Mouse (Mus musculus) kidney, adult 2 months (tissue): Measurements from ENCODE around the gene Hmcn1. TPM values are rescaled to one million over a fixed set of nuclear protein-coding genes. Genes with fewer than 3 reads are reported as not detected.

Source experiments
- DNase-seq: peaks from one replicate; pipeline ENCODE4 v3.0.0; 2021
- H3K27ac ChIP-seq: fragments of 200-500 bp; 2 replicates; pipeline ENCODE4 v1.5.1; 2012; ENCODE audit warnings: low read depth, low read length, control low read depth, inconsistent platforms; ENCODE audit not compliant: insufficient read depth
- H3K27me3 ChIP-seq: fragments of 200-500 bp; replicated peaks from 2 replicates; pipeline ENCODE4 v1.6.1; 2012; ENCODE audit warnings: mild to moderate bottlenecking, moderate library complexity, low read length, inconsistent platforms; ENCODE audit not compliant: control insufficient read depth, insufficient read depth
- H3K36me3 ChIP-seq: fragments of 200-500 bp; 2 replicates; pipeline ENCODE4 v1.6.1; 2012; ENCODE audit warnings: mild to moderate bottlenecking, moderate library complexity, low read length, inconsistent platforms; ENCODE audit not compliant: control insufficient read depth, insufficient read depth
- H3K4me1 ChIP-seq: fragments of 200-500 bp; 2 replicates; pipeline ENCODE4 v1.6.1; 2011; ENCODE audit warnings: low read length; ENCODE audit not compliant: control insufficient read depth, insufficient read depth
- H3K4me3 ChIP-seq: fragments of 200-500 bp; 2 replicates; pipeline ENCODE4 v1.5.1; 2011; ENCODE audit warnings: mild to moderate bottlenecking, low read depth, low read length, control low read depth; ENCODE audit not compliant: insufficient read depth
- CTCF ChIP-seq: fragments of 200-500 bp; conservative IDR thresholded peaks from 2 replicates; pipeline ENCODE4 v1.5.1; 2011; ENCODE audit warnings: low read depth, mild to moderate bottlenecking, control low read depth, low read length, moderate library complexity, mixed read lengths; ENCODE audit not compliant: insufficient read depth, insufficient read length
- POLR2A ChIP-seq: fragments of 200-500 bp; IDR thresholded peaks from one replicate; pipeline ENCODE4 v1.6.1; 2011; ENCODE audit warnings: low read depth, low read length, control low read depth
- WGBS: fragments of 180-500 bp; shearing (Covaris S2); methylation state at CpG from one replicate; pipeline ENCODE4 v1.1.7; 2018; 5-methylcytosine and 5-hydroxymethylcytosine counted together
- polyA plus RNA-seq: library from polyadenylated mRNA; depleted of rRNA; stranded (reverse); fragments of >200 nt; gene quantifications from 2 replicates; pipeline ENCODE4 v1.2.3, GENCODE M21; 2012; rRNA removed

Gene Hmcn1
- polyA plus RNA-seq = 1.7 and 2.0 TPM in 2 replicates

DNA sequence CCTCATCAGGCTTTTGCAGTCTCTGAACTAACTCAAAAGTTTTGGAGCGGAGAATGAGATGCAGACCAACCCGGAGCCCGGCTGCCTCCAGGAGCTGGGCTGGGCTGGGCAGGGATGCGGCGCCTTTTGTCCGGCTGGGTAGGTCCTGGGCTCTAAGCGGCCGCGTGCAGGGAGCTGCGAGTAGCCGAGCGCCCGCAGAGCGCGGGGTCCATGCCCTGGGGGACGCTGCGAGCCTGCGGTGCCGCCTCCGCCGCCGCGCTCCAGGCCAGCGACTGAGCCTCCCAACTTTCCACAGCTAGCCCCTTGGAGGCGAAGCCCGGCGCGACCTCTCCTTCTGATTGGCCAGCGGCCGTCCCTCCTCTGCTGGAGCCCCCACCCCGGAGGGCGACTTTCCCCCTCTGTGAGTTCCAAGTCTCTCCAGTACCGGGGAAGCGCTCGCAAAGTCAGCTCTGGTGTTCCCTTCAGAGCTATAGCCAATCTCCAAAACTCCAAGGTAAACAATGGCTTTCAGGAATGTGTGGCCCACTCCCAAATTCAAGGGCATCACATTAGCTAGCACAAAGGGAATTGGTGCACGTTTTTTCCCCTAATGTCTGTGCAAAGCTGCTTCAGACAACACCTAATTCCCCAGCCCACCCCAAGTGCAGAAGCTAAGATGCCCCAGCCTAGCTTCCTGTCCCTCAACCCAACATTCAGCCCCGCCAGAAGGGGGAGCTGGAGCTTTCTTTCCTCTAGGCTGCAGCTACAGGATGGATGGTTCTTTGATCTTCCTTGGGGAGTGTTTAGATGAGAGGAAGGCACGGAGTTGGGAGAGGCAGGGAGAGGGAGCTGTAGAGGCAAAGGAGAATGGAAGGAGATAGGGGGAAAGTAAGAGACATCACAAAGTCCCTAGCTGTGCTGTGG is at the start of gene Hmcn1:
Gene Hmcn1 (minus strand): TSS at position 274 of the 903 bp plus-strand sequence.
- no peaks in the 10 kb centered on the region; the same call in 1 of the 2 replicates for H3K4me1 ChIP-seq
- WGBS = 1% methylated on average over 36 of the region's 38 CpGs
- TF ChIP-seq CTCF (peak; percentile 39), POLR2A (no peak)
- no peak within 1 kb of the TSS for H3K27ac ChIP-seq
- no peaks in the 10 kb centered on the region; the same call in 1 of the 2 replicates for H3K27me3 ChIP-seq
- H3K36me3 ChIP-seq = no peaks in the 10 kb centered on the region
- DNase-seq = peak; percentile 32
- H3K4me3 ChIP-seq = peak within 1 kb of the TSS; percentile 42

DNA sequence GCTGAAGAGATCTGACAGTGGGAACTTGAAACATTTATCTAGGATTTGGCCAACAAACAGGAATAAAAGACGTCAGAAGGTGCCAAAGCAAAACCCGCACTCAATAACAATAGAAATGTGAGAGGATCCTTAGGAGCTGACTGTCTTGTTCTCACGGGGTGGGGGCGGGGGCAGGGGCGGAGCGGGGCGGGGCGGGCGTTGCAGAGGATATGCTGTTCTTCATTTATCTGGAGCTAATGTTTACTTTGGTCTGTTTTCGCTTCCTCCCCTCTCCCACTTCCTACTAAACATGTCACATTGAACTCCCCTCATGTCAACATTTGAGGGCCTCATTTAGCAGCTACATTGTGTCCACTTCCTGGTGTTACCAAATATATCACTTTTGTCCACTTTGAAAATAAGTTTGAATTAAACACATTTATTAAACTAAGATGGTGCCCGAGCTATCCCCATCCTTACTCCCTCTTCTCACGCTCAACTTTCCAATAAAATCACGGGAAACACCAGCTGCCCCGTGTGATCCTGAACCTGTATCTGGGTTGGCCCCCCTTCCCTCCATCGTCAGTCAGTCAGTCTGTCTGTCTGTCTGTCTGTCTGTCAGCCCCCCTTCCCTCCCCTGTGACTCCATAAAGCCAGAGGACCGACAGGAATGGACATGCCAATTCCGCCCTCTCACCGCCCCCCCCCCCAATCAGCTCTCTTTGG is 47.9 kb upstream of the Hmcn1 start:
- WGBS = 33% methylated on average over 18 of the region's 18 CpGs
- no peaks in the 10 kb centered on the region for H3K36me3 ChIP-seq
- H3K27ac ChIP-seq = peak overlapping the region; percentile 99
- H3K4me1 ChIP-seq = peaks cover 5% of the 10 kb centered on the region
- no peak overlapping the region for H3K4me3 ChIP-seq
- DNase-seq = peak; percentile 79
- TF ChIP-seq POLR2A = no peak
- no peak for TF ChIP-seq CTCF
- no peaks in the 10 kb centered on the region for H3K27me3 ChIP-seq

DNA sequence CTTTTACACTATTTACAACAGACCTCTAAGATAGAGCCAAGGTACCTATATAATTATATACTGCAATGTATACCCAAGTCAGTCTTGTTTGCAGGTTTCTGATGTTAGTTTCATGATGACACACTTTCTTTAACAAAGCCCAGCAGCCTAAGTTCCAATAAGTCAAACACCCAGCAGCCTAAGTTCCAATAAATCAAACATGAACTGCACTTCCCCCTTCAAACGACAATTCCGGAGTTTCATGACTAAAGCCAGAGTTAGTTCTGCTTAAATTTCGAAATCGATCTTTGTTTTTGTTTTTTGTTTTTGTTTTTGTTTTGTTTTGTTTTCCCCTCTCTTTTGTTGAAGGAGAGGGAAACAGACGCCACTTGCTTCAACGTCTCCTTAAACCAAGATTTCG is 47.1 kb upstream of the Hmcn1 start:
- no peaks in the 10 kb centered on the region for H3K36me3 ChIP-seq
- TF ChIP-seq CTCF (no peak), POLR2A (no peak)
- H3K27ac ChIP-seq = peak overlapping the region; percentile 99
- H3K27me3 ChIP-seq = no peaks in the 10 kb centered on the region
- 47% methylated on average over 7 of the region's 7 CpGs for WGBS
- H3K4me1 ChIP-seq = peaks cover 8% of the 10 kb centered on the region
- no peak for DNase-seq
- H3K4me3 ChIP-seq = no peak overlapping the region

DNA sequence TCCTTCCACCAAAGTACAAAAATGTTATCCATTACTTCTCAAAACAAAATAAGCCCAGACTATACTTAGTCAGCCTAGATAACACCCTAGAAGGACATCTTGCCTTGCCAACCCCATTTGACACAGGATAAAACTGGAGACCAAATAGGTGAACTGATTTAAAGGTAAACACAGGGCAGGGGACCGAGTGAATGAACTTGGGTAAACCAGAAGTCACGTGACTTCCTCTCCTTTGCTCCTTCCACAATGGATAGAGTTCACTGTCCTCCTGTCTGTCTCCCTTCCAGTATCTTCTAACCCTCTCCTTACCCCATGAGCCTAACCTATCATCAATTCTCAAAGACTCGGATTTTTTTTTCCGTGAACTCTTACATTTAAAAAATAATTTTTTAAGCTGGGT is 46.0 kb upstream of the Hmcn1 start:
- H3K27me3 ChIP-seq = no peaks in the 10 kb centered on the region
- H3K27ac ChIP-seq = no peak overlapping the region
- H3K4me1 ChIP-seq = peaks cover 11% of the 10 kb centered on the region
- no peak for TF ChIP-seq POLR2A
- no peak for TF ChIP-seq CTCF
- H3K4me3 ChIP-seq = no peak overlapping the region
- WGBS = 67% methylated on average over 4 of the region's 4 CpGs
- no peaks in the 10 kb centered on the region for H3K36me3 ChIP-seq
- DNase-seq = no peak

DNA sequence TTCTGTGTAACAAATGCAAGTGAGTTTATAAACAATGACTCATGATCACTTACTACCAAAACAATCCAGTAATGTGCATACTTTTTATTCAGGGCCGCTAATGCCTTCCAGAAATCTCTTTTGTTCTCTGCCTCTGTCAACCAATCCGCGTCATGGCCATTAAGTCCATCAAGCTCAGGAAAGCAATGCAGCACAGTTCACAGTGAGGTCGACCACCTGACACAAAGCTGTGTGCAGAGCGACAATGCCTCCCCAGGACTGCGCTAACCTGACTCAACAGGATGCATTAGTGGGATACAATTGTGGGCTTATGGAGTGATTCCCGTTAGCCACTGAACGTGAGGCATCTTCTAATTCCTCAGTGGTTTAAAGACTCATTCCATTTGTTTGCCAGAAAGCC is 45.3 kb upstream of the Hmcn1 start:
- TF ChIP-seq CTCF (no peak), POLR2A (no peak)
- H3K27me3 ChIP-seq = no peaks in the 10 kb centered on the region

DNA sequence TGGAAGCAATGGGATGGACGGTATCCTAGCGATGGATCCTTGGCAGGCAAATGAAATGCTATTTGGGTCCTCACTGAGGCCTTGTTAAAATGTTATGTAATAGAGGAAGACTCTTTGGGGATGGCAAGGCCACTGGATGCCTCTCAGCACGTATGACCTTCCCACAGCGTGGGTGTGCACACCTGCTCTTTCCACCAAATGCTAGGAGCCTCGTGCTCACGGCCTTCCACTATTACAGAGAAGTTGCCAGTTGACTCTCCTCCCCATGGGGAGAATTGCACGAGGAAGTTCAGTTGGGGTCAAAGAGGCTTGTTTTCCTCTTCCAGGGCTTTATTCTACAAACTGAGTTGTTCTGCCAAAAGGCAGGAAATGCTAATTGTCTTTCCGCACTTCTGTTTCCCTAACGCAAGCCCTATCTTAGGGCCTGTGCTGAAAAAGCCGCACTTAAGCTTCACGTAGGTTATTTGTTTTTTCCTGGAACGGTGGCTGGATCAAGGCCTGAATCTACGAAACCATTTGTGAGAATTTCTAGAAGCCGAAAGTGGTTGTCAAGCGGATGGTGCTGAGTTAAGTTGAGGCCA is 43.3 kb upstream of the Hmcn1 start:
- H3K4me3 ChIP-seq = no peak overlapping the region
- H3K27ac ChIP-seq = peak overlapping the region; percentile 79
- whole genome bisulfite sequencing = 68% methylated on average over 15 of the region's 15 CpGs
- H3K4me1 ChIP-seq = peaks cover 11% of the 10 kb centered on the region
- no peaks in the 10 kb centered on the region for H3K36me3 ChIP-seq
- DNase-seq = peak; percentile 73
- H3K27me3 ChIP-seq = no peaks in the 10 kb centered on the region
- no peak for TF ChIP-seq CTCF

More for the DNA sequence above, 45.3 kb upstream of the Hmcn1 start:
- peaks cover 11% of the 10 kb centered on the region for H3K4me1 ChIP-seq
- no peak overlapping the region for H3K27ac ChIP-seq
- H3K4me3 ChIP-seq = no peak overlapping the region
- no peak for DNase-seq
- no peaks in the 10 kb centered on the region for H3K36me3 ChIP-seq
- WGBS = 84% methylated on average over 8 of the region's 8 CpGs

DNA sequence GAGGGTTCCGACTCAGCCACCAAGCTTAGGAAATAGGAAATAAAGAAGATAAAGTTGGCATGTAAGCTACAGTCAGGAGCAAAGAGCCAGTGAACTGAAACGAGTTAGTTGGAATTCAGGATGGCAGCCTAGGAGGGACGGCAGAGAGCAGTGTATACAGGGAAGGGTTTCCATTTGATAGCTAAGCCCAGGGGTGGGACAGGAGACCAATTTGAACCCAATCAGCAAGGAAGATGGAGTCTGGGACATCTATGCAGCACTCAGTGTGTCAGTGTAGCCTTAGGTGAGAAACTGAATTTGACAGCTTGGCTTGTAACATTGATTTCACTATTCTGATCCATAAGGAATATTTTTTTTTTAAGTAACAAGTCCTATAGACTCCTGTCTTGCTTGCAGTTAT is 42.5 kb upstream of the Hmcn1 start:
- no peaks in the 10 kb centered on the region for H3K27me3 ChIP-seq
- peaks cover 11% of the 10 kb centered on the region for H3K4me1 ChIP-seq
- H3K27ac ChIP-seq = peak overlapping the region; percentile 1; the same call in 1 of the 2 replicates
- H3K36me3 ChIP-seq = no peaks in the 10 kb centered on the region
- WGBS = 34% methylated on average over 3 of the region's 3 CpGs
- H3K4me3 ChIP-seq = no peak overlapping the region
- no peak for DNase-seq
- no peak for TF ChIP-seq CTCF
- TF ChIP-seq POLR2A = no peak
